Mouse (Mus musculus) cerebellum, adult 9-11 months (tissue): Measurements from ENCODE around the gene Atad5.
"Not testable (repeated sequence)": the region's sequence is repeated elsewhere in the genome, so short reads cannot be mapped to it uniquely, and the experiment has no call there.

ENCODE experiments used
- DNase-seq: peaks from one replicate; pipeline ENCODE4 v3.0.0; 2022

Gene Atad5

DNA sequence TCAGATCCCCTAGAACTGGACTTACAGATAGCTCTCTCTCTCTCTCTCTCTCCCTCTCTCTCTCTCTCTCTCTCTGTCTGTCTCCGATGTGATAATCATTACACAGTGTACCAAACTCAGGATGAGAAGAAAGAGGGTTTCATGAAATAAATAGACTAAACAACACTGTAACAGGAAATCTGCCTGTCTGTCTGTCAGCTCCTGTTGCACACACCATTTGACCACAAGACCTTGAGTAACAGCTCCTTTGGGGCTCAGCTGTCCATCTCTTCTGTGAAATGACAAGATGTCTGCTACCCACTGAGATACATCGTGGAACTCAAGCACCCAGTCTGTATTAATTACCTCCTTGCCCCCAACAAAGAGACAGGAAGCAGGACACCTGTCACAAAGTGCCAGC lies 62.3 kb downstream of the Atad5 start:
- DNase-seq = no peak

DNA sequence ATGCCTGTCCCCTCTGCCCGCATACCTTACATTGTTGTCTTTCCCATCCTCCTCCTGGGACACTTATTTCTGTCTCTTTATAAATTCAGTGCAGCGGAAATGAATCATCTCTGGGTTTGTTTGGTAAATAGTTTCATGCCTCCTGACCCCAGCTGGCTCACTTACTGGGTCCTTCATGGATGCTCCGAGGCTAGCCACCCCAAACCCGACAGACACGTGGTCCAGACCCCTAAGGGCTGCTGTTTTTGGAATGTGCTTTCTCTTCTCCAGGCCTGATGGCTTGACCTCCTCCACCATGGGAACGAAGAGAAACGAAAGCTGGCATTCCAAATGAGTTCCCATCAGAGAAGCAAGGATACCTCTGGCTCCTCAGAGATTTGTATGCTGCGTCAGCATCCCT lies 63.2 kb downstream of the Atad5 start:
- no peak for DNase-seq

DNA sequence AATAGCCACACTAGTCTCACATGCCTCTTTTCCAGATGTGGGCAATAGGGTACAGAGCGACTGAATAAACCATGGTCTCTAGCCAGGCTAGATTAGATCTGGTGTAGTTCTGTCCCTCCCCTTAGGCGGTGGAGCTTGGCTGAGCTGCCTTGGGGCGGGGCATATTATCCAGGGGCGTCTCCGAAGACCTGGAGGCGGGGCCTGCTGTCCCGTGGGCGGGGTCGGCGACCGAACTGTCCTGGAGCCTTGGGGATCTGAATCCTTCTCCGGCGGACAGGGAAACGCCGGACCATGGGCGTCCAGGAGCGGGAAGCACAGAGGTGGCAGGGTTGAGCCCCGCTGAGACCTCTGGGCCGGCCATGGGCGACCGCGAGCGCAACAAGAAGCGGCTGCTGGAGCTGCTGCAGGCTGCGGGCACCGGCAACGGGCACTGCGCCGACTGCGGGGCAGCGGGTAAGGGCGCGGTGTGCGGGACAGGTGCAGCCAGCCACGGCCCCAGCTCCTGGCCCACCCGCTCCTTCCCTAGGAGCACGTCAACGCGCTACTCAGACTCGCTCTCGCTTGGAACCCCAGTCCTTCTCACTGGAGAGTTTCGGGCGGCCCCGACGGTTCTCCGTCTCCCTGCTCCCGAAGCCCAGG lies 64.8 kb downstream of the Atad5 start, which contains the start of gene Adap2:
TSS of gene Adap2 (plus strand) at position 249 of the 639 bp plus-strand sequence.
- DNase-seq = peak; percentile 40

DNA sequence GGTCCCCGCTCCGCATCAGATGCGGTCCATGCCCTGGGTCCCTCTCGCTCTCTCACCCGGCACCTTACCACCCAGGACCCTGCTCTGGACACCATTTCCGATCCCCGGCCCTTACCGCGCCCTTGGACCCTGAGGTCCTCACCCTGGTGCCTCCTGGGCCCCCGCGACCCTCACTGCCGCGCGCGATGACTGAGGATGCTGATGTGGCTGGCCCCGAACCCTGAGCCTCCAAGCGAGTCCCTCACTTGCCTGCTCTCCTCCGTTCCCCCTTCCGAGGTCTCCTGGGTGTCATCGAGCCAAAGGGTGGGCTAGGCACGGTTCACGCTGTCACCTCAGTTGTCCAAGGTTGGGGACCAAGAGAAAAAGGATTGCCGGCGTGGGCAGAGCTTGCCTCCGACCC lies 65.3 kb downstream of the Atad5 start:
- no peak for DNase-seq

DNA sequence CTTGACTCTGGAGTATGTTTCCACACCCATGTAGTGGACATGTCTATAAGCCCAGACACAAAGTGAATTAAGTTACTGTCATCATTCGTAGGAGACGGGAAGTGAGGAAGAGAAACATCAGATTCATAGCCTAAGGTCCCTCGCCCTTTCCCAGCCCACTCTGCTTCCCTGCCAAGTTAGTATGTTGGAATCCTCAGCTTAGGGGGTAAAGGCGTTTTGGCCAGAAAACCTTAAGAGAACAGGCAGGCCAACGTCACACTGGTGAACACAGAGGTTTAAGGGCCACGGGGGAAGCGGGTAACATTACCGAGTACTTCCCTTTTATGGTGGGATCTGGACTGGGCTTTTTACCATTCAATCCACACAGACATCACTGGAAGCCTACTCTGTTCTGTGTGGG lies 66.3 kb downstream of the Atad5 start:
- DNase-seq = no peak

DNA sequence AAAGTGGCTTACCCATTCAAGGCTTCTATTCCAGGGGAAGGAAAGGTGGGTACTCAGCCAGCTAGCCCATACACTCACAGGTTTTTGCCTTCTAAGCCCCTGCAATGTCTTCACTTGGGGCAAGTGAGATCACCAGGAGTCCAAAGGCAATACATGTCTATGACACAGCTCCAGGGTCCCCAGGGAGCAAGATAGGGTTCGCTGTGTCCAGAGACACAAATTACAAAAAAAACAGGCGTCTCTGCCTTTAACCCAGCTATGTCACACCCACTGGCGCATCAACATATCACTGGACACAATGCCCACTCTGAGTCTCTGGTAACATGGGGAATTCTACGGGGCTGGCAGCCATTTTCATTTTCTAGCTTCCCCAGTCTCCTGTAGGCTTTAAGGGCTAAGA lies 66.8 kb downstream of the Atad5 start:
- DNase-seq = no peak

DNA sequence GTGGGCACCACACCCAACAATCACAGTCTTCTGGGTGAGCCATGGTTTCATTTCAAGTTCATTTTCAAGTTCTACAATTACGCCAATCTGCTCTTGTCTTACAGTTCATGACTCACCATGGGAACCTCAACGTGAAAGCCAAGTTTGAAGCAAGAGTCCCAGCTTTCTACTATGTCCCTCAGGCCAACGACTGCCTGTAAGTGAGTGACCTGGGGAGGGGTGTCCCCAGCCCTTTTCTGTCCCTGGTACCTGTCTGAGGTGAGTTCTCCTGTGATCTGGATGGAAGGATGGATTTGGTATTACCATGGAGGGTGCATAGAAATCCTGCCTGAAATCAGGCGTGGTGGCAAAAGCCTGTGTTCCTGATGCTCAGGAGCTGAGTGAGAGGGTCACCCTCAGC lies 67.6 kb downstream of the Atad5 start:
- no peak for DNase-seq

DNA sequence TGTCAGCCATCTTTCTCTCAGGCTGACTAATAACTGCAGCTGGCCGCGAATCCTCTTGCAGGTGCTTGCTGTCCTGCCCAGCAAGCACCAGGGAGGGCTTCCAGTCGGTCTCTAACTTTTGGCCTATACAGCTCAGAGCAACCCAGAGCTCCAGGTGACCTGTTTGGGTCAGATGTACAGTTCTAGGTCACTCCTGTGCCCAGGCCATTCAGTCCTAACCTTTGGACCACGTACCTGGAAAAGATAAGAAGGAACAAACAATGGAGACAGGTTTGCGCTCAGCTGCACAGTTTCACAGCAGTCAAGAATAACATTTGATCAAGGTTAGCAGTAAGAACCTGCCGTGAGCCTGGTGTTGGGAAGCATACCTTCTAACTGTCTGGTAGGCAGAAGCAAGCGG lies 69.8 kb downstream of the Atad5 start:
- no peak for DNase-seq

DNA sequence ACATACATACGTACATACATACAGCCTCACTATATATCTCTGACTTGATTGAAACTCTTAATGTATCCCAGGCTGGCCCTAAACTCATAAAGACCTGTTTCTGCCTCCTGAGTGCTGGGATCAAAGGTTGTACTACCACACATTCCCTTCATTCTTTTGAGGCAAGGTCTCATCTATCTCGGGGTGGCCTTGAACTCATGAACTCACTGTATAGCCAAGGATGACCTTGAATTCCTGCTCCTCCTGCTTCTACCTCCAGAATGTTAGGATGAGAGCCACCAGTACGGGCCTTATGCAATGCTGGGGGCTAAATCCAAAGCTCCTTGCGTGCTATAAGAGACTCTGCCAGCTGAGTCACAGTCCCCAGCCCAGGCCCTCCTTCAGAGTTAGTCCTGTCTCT lies 71.8 kb downstream of the Atad5 start:
- no peak for DNase-seq

DNA sequence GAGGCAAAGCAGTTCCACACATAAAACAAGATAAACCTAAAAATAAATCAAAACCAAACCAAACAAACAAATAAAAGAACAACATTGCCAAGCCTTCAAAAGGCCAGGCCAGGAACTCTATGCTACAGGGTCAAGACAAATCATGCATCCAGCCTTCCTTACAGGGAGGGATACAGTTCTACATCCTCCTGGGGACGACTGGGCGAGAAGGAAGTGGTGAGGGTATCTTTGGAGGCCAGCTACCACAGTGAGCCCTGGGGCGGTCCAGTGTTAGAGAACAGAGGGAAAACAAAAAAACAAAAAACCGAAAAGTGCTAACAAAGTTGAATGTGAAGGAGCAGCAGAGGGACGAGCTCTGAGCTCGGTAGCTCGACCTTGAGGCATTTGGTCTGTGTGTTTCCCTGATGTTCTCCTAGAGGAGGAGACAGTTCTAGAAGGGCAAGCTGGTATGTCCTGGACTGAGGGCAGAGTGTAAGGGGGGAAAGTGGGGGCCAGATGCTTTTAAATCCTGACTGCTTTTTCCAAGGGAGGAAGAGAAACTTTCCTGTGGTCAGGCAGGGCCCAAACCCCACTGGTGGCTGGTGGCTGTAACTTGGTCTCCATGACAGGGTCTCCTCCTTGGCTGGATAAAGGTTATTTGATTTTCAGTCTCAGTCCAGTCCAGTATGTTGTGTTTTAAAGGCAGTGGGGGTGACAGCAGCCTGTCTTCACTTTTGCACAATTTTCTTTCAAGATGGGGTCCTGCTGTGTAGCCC lies 74.3 kb downstream of the Atad5 start:
- no peak for DNase-seq

DNA sequence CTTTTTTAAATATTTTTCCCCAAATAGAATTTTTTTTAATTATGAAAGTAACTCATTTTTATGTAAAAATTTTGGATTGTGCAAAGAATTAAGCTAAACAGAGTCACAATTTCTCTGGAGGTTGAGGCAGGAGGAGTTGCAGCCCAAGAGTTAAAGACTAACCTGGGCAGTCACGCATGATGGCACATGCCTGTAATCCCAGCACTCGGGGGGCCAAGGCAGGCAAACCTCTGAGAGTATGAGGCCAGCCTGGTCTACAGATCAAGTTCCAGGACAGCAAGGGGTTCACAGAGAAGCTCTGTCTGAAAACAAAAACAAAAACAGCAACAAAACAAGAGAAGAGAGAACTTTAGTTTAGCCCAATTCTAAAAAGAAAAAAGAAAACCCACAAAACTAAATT lies 75.0 kb downstream of the Atad5 start:
- DNase-seq = no peak

DNA sequence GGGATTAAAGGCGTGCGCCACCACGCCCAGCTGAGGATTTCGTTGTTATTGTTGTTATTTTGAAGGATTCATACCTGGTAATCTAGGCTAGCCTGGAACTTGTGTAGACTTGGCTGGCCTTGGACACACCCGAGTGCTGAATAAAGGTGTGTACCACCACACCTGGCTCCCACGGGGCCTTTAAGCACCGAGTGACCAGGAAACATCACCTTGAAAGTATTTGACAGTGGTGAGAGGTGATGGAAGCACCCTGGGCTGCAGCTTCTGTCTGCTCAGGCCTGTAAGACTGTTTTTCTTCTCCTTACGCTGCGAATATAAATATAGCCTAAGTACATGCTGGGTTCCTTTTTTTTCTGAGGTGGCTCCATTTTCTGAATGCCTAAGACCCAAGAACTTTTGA lies 78.9 kb downstream of the Atad5 start:
- DNase-seq = no peak

DNA sequence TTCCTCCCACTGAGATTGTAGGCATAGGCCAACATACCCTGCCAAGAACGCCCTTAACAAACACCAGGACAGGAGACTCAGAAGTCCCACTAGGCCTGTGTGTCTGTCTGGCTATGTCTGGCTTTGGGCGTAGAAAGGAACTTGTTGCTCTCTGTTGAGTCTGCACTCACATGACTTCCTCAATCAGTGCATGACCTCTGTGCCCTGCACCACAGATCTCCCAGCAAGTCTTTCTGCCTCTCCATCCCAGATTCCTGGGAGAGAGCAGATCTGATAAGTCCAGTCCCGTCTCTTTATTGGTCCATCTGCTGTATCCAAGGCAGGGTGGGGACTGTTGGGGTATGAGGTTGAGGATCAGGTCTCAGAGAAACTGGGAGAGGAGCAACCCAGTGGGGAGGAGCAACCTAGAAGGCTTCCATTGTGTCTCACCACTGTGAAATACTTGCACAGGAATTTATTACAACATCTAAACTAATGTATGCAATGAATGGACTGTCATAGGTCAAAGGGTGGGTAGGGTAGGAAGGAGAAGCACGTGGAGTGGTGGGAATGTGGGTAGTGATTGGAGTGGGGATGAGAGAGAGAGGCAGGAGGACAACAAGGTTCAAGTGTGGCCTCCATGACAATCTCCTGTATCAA lies 79.5 kb downstream of the Atad5 start:
- no peak for DNase-seq

DNA sequence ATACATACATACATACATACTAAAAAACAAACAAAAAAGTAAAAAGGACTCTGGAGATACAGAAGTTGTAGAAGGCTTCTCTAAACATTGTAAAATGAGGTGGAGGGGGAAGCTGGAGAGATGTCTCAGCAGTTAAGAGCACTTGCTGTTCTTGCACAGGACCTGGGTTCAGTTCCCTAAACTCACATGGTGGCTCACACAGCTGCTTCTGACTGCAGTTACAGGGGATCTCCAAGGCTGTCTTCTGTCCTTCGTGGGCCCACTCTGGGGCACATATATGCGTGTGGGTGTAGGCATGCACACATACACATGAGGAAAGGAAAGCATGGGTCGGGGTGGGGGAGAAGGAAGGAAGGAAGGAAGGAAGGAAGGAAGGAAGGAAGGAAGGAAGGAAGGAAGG lies 80.4 kb downstream of the Atad5 start:
- no peak for DNase-seq

DNA sequence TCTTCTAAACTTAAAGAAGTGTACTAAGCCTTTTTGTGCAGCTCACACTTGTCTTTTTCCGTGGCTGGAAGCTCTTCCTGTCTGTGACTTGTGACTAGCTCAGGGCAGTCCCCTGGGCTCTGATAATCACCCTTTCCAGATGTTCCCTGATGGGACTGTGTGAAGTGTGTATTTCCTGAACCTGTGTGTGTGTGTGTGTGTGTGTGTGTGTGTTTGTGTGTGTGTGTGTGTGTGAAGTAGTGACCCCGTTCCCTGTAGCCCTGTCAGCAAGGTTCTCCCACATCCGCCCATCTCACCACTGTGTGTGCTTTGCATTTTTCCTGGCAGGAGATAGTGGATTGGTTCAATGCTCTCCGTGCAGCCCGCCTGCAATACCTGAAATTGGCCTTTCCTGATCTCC lies 81.2 kb downstream of the Atad5 start:
- no peak for DNase-seq

DNA sequence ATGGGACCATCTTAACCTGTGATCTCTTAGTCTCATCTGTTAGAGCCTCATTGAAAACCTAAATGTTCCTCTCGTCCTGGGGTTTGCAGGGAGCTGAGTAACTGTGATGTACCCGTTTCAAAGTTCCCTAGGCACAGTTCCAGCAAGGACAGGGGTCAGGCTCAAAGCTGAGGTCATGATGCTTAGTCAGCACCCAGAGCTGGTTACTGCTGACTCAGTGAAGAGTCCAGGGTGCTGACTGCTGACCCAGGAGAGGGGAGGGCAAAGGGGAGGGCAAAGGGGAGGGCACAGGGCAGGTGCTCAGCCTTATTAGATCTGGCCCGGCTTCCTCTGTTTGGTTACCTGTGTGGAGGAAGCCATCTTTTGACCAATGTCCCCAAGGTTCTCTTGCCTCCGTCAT lies 82.7 kb downstream of the Atad5 start:
- DNase-seq = no peak

DNA sequence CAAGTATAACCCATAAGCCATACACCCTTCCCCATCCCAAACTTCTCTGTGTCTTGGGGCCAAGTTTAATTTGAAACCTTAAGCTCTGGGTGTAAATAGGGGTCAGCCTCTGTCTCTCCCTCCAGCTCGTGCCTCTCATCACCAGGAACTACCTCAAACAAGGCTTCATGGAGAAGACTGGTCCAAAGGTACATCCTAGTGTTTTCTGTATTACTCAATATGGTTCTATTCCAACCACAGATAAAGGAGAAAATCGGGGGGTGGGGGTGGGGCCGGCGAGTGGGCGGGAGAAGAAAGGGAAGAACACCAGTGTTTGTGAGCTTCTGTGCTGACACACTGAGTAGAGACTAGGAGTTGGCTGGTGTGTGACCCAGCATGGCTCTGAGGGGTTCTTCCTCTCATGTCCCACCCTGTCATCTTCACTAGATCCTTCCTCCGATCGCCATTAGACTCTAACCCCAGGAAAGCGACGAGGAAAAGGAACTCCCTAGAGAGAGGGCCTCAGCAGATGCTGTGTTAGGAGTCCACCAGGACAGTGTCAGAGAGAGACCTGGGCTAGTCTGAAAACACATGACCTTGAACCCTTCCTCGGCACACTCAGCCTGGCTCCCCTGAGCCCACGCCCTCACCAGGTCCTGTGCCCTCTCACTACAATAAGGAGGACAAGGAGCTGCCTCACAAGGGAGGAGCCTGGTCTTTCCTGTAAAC lies 84.9 kb downstream of the Atad5 start:
- DNase-seq = no peak

DNA sequence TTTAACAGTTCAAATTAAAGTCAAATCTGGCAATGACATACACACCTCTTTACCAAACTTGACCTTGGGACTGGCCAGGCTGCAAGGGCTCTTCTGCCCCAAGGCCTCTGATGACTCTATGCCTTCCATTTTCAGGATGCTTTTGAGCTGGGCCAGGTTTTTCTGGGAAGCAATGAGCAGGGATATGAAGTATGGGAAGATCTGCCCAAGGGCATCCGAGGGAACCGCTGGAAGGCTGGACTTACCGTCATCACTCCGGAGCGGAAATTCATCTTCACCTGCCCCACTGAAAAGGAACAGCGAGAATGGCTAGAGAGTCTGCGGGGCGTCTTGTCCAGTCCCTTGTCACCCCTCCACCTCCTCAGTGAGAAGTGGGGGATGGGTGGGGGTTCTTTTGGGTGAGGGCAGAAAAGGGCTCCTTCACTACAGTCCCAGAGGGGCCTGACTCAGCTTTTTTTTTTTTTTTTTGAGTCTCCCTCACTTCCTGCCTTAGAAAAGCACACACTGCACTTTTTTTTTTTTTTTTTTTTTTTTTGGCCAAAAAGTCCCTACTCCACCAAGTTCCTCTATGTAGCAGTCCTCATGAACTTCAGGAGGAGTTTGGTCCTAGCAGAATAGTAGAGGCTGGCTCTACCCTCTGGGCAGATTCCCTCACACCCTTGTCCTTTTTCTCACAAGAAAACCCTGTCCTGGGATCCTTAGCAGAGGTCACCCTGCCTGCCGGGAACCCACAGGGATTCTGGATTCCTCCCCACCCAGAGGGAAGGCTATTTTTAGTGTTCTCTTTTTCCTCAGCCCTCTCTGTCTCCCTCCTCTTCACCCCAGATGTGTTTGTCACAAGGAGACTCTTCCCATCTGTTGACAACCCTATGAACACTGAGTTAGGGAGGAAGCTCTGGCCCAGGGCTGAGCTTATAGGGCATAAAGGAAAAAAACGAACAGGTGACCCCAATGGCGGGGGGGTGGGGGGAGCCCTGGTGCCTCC lies 88.0 kb downstream of the Atad5 start:
- DNase-seq = no peak

DNA sequence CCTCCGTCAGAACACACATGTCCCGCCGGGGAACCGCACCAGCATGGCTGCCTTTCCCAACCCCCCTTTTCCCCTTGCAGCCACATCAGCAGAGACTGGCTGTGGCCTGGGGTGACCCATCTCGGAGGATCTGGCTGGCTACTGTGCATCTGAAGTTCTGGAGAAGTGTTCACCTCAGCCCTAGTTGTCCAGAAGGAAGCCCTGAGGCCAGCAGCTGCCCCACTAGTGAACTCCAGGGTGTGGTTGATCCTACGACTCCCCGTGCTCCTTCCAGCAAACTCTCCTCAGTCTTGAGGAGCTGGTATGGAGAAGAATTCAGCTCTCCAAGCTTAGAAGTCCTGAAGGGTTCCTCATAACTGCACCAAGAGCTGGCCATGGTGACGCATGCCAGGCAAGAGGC lies 89.1 kb downstream of the Atad5 start:
- DNase-seq = no peak

DNA sequence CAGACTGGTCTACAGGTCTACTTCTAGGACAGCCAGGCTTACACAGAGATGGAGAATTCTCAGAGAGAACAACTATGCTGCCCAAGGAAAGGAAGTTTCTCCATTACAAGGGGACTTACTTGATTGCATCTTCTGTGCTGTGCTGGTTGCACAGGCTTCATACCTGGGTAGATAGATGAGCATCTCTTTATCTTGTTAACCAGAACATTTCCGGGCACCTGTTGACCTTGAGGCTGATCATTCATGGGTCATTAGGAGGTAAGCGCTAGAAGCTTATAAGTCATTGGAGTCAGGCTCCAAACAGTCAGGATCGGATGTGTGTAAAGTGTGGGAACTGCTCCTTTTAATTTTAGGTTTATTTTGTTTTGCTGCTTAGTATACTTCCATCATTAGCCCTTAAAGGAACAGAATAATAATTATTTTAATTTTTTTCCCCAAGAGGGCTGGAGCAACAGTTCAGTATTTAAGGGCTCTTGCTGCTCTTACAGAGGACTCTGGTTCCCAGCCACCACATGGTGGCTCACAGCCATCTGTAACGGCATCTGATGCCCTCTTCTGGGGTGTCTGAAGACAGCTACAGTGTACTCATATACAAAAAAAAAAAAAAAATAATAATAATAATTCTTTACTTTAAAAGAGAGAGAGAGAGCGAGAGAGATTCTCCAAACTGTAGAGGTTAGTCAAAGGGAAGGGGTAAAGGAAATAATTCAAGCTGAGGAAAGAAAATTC lies 92.0 kb downstream of the Atad5 start:
- DNase-seq = no peak

DNA sequence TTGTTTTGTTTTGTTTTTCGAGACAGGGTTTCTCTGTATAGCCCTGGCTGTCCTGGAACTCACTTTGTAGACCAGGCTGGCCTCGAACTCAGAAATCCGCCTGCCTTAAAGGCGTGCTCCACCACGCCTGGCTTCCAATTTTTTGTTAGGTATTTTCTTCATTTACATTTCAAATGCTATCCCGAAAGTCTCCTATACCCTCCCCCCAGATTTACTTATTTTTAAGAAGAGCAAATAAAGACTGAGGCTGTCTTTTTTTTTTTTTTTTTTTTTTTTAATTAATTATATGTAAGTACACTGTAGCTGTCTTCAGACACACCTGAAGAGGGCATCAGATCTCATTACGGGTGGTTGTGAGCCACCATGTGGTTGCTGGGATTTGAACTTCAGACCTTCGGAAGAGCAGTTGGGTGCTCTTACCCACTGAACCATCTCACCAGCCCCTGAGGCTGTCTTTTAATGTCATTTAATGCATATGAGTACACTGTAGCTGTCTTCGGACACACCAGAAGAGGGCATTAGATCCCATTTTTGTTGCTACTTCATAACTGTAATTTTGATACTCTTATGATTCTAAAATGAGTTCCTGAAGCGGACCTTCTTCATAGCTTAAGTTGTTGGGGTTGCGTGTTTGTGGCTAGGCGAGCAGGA lies 94.0 kb downstream of the Atad5 start:
- not testable (repeated sequence) for DNase-seq
